In the genomic region with DNA sequence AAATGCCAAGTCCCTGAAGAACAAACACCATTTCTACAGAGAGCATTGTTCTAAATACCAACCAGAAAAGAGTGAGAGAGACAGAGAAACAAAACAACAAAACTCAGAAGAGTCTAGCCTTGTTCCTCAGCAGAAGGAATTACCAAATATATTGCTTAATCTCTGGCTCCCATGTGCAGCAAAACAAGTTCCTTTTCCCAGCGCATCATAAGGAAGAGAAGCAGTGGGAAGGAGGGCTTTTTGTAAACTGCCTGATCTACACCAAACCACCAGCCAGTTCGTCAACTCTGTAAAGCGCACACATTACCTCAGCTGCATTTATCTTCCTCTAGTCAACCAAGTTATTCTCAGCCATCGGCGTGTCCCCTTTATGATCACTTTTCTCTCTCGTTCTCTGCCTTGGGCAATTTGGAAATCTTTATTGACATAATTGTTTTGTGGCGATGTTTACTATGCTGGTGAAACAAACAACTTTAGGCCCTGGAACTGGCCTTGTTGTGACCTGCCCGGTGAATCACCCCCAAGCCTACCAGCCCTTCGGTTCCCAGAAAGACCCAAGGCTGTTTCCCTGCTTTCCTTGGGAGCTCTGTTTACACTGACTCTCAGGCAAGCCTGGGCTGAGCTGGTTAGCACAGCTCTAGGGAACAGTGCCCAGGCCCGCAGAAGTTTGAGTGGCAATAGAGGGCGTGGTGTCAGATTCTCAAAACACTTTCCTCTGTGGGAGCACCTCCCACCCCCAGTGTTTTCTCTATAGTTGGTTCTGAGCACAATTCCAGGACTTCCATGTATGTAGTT, we compare ENCODE assay signal across 10 mouse cellular contexts. TPM values are rescaled to one million over a fixed set of nuclear protein-coding genes. Genes with fewer than 3 reads are reported as not detected.
DNase-seq lines count a peak whose midpoint lies in the region; ATAC-seq and TF ChIP-seq lines count a peak whose summit lies in the region.
"Had no signal": no experiment of that assay in that cellular context is flagged by ENCODE, and none has a peak within 500 bp of the region (broad histone marks: within the 10 kb centered on the region; RNA-seq: fewer than 3 reads in every experiment).

No protein-coding gene starts in this region.

- H3K9me3 ChIP-seq in lung, embryonic 16.5 days (ENCODE audit: control insufficient read depth, low read length), result no peaks in the 10 kb centered on the region
- H3K9me3 ChIP-seq in stomach, postnatal 0 days (ENCODE audit: control insufficient read depth, low read length), result no peaks in the 10 kb centered on the region
- H3K9me3 ChIP-seq: lung, embryonic 15.5 days had no signal

- H3K4me1 ChIP-seq in bone marrow macrophage, adult 2 months (ENCODE audit: control insufficient read depth, insufficient read depth, low read length), result peaks cover 23% of the 10 kb centered on the region
- peaks cover 3% of the 10 kb centered on the region; the same call in 1 of the 2 replicates for H3K4me1 ChIP-seq in lung, embryonic 16.5 days (replicated peaks; ENCODE audit: control insufficient read depth, insufficient read depth, low read length)
- H3K4me1 ChIP-seq in stomach, postnatal 0 days (replicated peaks; ENCODE audit: control insufficient read depth, insufficient read depth), result no peaks in the 10 kb centered on the region

- H3K27me3 ChIP-seq in lung, embryonic 16.5 days (ENCODE audit: control insufficient read depth, insufficient read depth, low read depth, low read length), result no peaks in the 10 kb centered on the region
- no peaks in the 10 kb centered on the region for H3K27me3 ChIP-seq in stomach, postnatal 0 days (ENCODE audit: control insufficient read depth, insufficient read depth, low read length)
- H3K27me3 ChIP-seq: lung, embryonic 15.5 days had no signal

- no peak for TF ChIP-seq POLR2A in bone marrow macrophage, adult 2 months (IDR thresholded peaks at IDR 0.05; ENCODE audit: borderline replicate concordance, low read depth, low read length)

- ATAC-seq in lung, embryonic 16.5 days (ENCODE audit: low read depth), result peak; percentile 60; the same call in 1 of the 2 replicates
- peak; percentile 69 for ATAC-seq in stomach, postnatal 0 days (ENCODE audit: low FRiP score, low TSS enrichment)
- ATAC-seq: hindbrain, postnatal 0 days had no signal

- H3K4me2 ChIP-seq in lung, embryonic 16.5 days (ENCODE audit: low read depth, low read length), result no peak overlapping the region
- no peak overlapping the region for H3K4me2 ChIP-seq in stomach, postnatal 0 days (replicated peaks; ENCODE audit: low read depth)
- H3K4me2 ChIP-seq: lung, embryonic 15.5 days had no signal

- no peak for TF ChIP-seq CTCF in bone marrow macrophage, adult 2 months (IDR thresholded peaks at IDR 0.05; ENCODE audit: low read depth, low read length)
- no peak for TF ChIP-seq CTCF in stomach, postnatal 0 days (IDR thresholded peaks at IDR 0.05; ENCODE audit: low read depth)

- peak overlapping the region; percentile 45 for H3K27ac ChIP-seq in bone marrow macrophage, adult 2 months (ENCODE audit: insufficient read depth, low read depth, low read length)
- H3K27ac ChIP-seq in lung, embryonic 16.5 days (ENCODE audit: low read length), result no peak overlapping the region
- peak overlapping the region; percentile 85 for H3K27ac ChIP-seq in stomach, postnatal 0 days (replicated peaks)
- H3K27ac ChIP-seq: hindbrain, postnatal 0 days; lung, embryonic 15.5 days had no signal

- H3K36me3 ChIP-seq in lung, embryonic 16.5 days (ENCODE audit: control insufficient read depth, insufficient read depth, low read length), result no peaks in the 10 kb centered on the region
- H3K36me3 ChIP-seq in stomach, postnatal 0 days (ENCODE audit: control insufficient read depth, insufficient read depth, low read length), result no peaks in the 10 kb centered on the region
- H3K36me3 ChIP-seq: lung, embryonic 15.5 days had no signal

- DNase-seq in ovary, adult 18-20 months (ENCODE audit: low spot score), result peak; percentile 9
- no peak for DNase-seq in ovary, postnatal 10 days (ENCODE audit: low spot score)
- peak; percentile 39 for DNase-seq in stomach, postnatal 0 days (ENCODE audit: low spot score)
- no peak for DNase-seq in thymus, postnatal 25 days
- no peak for DNase-seq in cerebellum, adult 11-12 months
- DNase-seq: cerebellum, postnatal 25 days had no signal

- H3K4me3 ChIP-seq in bone marrow macrophage, adult 2 months (ENCODE audit: insufficient read depth, low read length), result no peak overlapping the region
- no peak overlapping the region for H3K4me3 ChIP-seq in lung, embryonic 16.5 days (ENCODE audit: low read length)
- no peak overlapping the region for H3K4me3 ChIP-seq in stomach, postnatal 0 days (ENCODE audit: low read depth, low read length)
- H3K4me3 ChIP-seq: lung, embryonic 15.5 days had no signal

- H3K9ac ChIP-seq in lung, embryonic 16.5 days (ENCODE audit: low read length), result no peak overlapping the region
- no peak overlapping the region for H3K9ac ChIP-seq in stomach, postnatal 0 days (ENCODE audit: low read length)
- H3K9ac ChIP-seq: lung, embryonic 15.5 days had no signal

- 73% methylated on average over 11 of the region's 11 CpGs for WGBS in lung, embryonic 16.5 days
- WGBS in stomach, postnatal 0 days, result 57% methylated on average over 11 of the region's 11 CpGs

- TF ChIP-seq EP300 in stomach, postnatal 0 days (optimal IDR thresholded peaks at IDR 0.05), result peak; percentile 24

RNA-seq across cellular contexts. Expression of a gene that starts 34.8 kb away (rescaled TPM):
- polyA plus RNA-seq in bone marrow macrophage, adult 2 months (2012; ENCODE audit: insufficient read depth, insufficient read length, missing spikeins), result 80.9 and 82.6 TPM in 2 replicates
- polyA plus RNA-seq in lung, embryonic 16.5 days (2015; fragmentation: Nextera tagmentation; extraction: Ambion mirVana), result 56.6 and 71.0 TPM in 2 replicates
- 60.0 and 73.1 TPM in 2 replicates for polyA plus RNA-seq in stomach, postnatal 0 days (2015; fragmentation: Nextera tagmentation; extraction: Ambion mirVana)

Comparison
In these comparisons a context has a peak if more than half of its experiments do, and no peak if none do; other contexts are left out.
1. DNase-seq: peak in ovary, adult 18-20 months (single experiment) and stomach, postnatal 0 days (single experiment); none in ovary, postnatal 10 days (single experiment), thymus, postnatal 25 days (single experiment) and cerebellum, adult 11-12 months (single experiment).